Mouse (Mus musculus) heart, embryonic 15.5 days (tissue): ENCODE data around the gene Gsx1. TPM values are rescaled to one million over a fixed set of nuclear protein-coding genes. Genes with fewer than 3 reads are reported as not detected.
A peak's percentile ranks its signal among the peaks of the same experiment; 100 is the strongest.

Experiments
- ATAC-seq: fragments of 200-750 bp; cut with Nextera tagmentation; replicated peaks from 2 replicates; pipeline ENCODE4 v1.8.0; 2017; ENCODE audit warnings: low read depth, moderate TSS enrichment; ENCODE audit not compliant: insufficient number of reproducible peaks, insufficient read depth, low FRiP score
- H3K27ac ChIP-seq: fragments of 300-500 bp; sonication (generic); 2 replicates; pipeline ENCODE4 v1.5.1; 2015; ENCODE audit warnings: mild to moderate bottlenecking, inconsistent platforms
- H3K27me3 ChIP-seq: fragments of 300-500 bp; sonication (generic); 2 replicates; pipeline ENCODE4 v1.6.1; 2015; ENCODE audit warnings: inconsistent platforms
- H3K36me3 ChIP-seq: fragments of 300-500 bp; sonication (generic); 2 replicates; pipeline ENCODE4 v1.6.1; 2015; ENCODE audit warnings: mild to moderate bottlenecking, inconsistent platforms
- H3K4me1 ChIP-seq: fragments of 300-500 bp; sonication (generic); replicated peaks from 2 replicates; pipeline ENCODE4 v1.6.1; 2015; ENCODE audit warnings: inconsistent platforms
- H3K4me2 ChIP-seq: fragments of 300-500 bp; sonication (generic); 2 replicates; pipeline ENCODE4 v1.6.1; 2015; ENCODE audit warnings: inconsistent platforms, mild to moderate bottlenecking, moderate library complexity
- H3K4me3 ChIP-seq: fragments of 300-500 bp; sonication (generic); 2 replicates; pipeline ENCODE4 v1.5.1; 2015; ENCODE audit warnings: mild to moderate bottlenecking, inconsistent platforms
- H3K9ac ChIP-seq: fragments of 300-500 bp; sonication (generic); 2 replicates; pipeline ENCODE4 v1.6.1; 2015; ENCODE audit warnings: mild to moderate bottlenecking, inconsistent platforms
- H3K9me3 ChIP-seq: fragments of 300-500 bp; sonication (generic); replicated peaks from 2 replicates; pipeline ENCODE4 v1.6.1; 2016; ENCODE audit warnings: inconsistent platforms
- WGBS: fragments of 180-500 bp; shearing (Covaris S2); methylation state at CpG from one replicate; pipeline ENCODE4 v1.1.7; 2015; ENCODE audit warnings: mixed read lengths; 5-methylcytosine and 5-hydroxymethylcytosine counted together
- polyA plus RNA-seq: library from polyadenylated mRNA; unstranded; fragments of >200 nt; fragmentation: Nextera tagmentation; extraction: Ambion mirVana; gene quantifications from 2 replicates; pipeline ENCODE4 v1.2.1, GENCODE M21; 2015

Gene Gsx1
- polyA plus RNA-seq, result not detected in 2 replicates

DNA sequence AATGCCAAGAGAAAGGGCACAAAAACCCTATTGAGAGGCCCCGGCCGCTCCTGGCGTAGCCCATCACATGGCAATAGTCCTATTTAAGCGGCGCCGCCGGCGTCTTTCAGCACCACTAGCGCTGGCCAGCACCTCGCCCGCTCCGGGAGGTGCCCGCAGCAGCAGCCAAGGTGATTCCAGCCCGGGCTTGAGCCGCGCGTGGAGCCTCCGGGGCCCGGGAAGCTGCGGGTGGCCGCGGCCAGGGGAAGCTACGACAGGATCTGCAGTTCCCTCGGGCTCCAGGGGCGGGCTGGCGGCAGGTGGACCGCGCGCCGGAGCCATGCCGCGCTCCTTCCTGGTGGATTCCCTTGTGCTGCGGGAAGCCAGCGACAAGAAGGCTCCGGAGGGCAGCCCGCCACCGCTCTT lies at the start of gene Gsx1:
TSS of gene Gsx1 (plus strand) at position 126 of the 405 bp plus-strand sequence.
- Histone ChIP-seq H3K27ac (no peak within 1 kb of the TSS), H3K4me2 (peak within 1 kb of the TSS; percentile 60), H3K36me3 (no peaks in the 10 kb centered on the region), H3K4me3 (peak within 1 kb of the TSS; percentile 40), H3K27me3 (peaks cover 96% of the 10 kb centered on the region), H3K9ac (no peak within 1 kb of the TSS), H3K4me1 (peaks cover 29% of the 10 kb centered on the region), H3K9me3 (no peaks in the 10 kb centered on the region)
- WGBS, result under 1% methylated on average over 34 of the region's 37 CpGs
- no peak for ATAC-seq

DNA sequence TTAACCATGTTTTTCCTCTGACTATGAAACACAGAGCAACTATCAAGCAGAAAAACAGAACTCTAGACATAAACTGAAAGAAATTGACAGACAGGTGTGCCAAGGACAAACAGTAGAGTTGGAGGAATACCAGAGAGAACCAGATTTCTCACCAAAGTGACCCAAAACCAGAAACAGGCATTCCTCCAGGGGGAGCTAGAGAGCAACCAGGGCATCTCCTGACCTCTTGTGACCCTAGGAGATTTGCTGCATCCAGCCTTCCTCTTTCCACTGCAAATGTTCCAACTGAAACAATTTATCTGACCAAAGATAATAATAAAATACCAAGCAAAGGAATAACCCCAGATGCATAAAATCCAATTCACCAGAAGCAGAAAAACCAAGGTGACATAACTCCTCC lies 41.2 kb upstream of the Gsx1 start:
- H3K9me3 ChIP-seq, result peaks cover 5% of the 10 kb centered on the region; the same call in 1 of the 2 replicates
- no peaks in the 10 kb centered on the region for H3K36me3 ChIP-seq
- no peaks in the 10 kb centered on the region for H3K4me1 ChIP-seq
- H3K9ac ChIP-seq, result no peak overlapping the region
- no peaks in the 10 kb centered on the region for H3K27me3 ChIP-seq
- H3K4me3 ChIP-seq, result no peak overlapping the region
- no peak overlapping the region for H3K4me2 ChIP-seq
- no peak for ATAC-seq
- H3K27ac ChIP-seq, result no peak overlapping the region

DNA sequence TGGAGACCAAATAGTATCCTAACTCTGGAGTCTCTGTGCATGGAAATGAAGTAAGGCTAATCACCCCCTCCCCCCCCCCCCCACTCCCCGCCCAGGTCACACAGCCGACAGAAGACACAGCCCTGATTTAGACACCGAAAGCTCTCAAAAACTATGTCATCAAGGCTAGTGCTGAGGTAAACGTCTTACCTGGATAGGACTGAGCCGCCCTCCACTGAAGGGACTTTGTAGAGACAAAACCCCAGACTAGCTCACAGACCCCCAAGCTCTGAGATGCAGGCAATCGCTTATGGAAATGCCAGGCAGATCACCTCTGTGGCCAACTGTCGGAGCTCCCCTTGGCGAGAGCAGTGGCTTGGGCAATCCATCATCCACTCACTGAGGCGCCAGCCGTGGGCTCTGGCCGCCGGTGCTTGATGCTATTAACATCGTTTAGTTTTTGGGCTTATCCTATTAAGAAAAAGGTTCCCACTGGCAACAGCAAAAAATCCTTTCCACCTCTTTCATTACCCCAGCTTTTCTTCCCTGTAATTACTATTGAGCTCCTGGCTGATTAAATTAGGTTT lies 33.6 kb upstream of the Gsx1 start:
- Histone ChIP-seq H3K4me2 (no peak overlapping the region), H3K36me3 (no peaks in the 10 kb centered on the region), H3K9me3 (no peaks in the 10 kb centered on the region), H3K4me3 (no peak overlapping the region), H3K4me1 (no peaks in the 10 kb centered on the region), H3K9ac (no peak overlapping the region), H3K27ac (no peak overlapping the region), H3K27me3 (peaks cover 17% of the 10 kb centered on the region)
- 14% methylated on average over 13 of the region's 13 CpGs for WGBS
- ATAC-seq, result no peak

DNA sequence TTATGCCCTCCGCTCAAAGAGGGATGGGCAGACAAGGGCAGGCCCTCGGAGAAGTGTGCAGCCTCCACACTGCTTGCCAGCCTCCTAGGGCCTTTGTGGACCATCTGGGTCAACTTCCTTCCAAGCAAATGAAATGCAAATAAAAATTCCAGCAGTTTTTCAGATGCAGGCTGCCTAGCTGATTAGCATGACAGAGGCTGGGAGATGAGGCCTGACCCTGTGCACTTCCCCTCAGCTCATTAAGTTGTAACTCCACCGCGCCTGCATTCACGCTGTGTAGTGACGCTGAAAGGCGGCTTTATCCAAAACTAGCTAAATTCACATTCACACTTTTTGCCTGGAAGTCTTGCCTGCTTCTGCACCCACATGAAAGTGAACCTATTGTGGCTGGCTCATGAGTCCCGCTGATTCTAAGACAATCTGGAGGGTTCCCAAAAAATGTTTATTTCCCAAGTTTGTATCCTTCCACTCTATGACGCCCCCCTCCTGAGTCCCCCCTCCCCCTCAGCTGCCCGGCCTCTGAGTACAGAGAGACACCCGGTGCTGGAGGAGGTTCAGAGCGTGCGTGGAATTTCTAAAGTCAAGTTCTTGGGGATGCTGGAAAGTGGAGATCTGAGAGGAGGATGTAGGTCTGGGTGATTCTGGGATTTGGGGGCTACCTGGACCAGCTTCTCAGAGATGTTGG lies 32.9 kb upstream of the Gsx1 start:
- Histone ChIP-seq H3K4me3 (no peak overlapping the region), H3K27ac (no peak overlapping the region), H3K27me3 (peaks cover 17% of the 10 kb centered on the region), H3K9me3 (no peaks in the 10 kb centered on the region), H3K4me1 (no peaks in the 10 kb centered on the region), H3K36me3 (no peaks in the 10 kb centered on the region), H3K9ac (no peak overlapping the region), H3K4me2 (no peak overlapping the region)
- no peak for ATAC-seq
- 16% methylated on average over 13 of the region's 13 CpGs for WGBS

DNA sequence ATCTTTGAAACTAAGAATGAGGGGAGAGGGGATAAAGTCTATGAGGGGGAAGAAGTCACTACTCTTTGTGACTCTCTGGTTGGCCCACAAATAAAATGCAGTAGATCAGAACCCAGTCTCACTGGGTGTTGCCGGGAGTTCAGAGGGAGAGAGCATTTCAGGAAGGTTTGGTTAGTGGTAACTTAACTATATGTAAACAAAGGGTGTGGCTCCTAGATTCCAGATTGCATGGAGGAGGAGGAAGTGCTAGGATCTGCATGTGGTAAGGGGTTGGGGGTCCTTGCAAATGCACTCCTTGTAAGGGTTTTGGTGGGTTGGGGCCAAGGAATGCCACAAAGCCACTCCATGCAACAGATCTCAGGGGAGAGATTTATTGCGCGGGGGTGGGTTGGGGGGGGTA lies 32.1 kb upstream of the Gsx1 start:
- no peaks in the 10 kb centered on the region for H3K9me3 ChIP-seq
- no peak overlapping the region for H3K27ac ChIP-seq
- H3K4me1 ChIP-seq, result no peaks in the 10 kb centered on the region
- H3K9ac ChIP-seq, result no peak overlapping the region
- no peak overlapping the region for H3K4me2 ChIP-seq
- H3K36me3 ChIP-seq, result no peaks in the 10 kb centered on the region
- H3K4me3 ChIP-seq, result no peak overlapping the region
- H3K27me3 ChIP-seq, result peaks cover 17% of the 10 kb centered on the region
- 44% methylated on average over 3 of the region's 3 CpGs for WGBS
- no peak for ATAC-seq

DNA sequence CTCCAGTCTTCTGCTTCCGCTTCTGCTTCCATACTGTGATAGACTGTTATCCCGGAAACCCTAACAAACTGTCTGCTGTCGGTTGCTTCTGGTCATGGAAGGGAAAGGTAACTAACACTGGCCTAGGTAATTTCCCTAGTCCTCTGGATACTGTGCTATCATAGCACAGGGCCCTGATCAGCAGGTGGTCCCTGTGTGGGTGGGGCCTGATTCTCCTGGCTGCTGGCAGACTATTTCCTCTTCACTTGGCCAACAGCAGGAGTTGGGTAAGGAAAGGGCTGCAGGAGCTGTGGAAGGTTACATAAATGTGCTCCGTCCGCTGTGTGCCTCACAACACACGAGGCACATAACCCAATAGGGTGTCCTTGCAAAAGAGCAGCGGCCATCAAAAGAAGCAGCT lies 31.1 kb upstream of the Gsx1 start:
- Histone ChIP-seq H3K27ac (no peak overlapping the region), H3K9me3 (no peaks in the 10 kb centered on the region), H3K4me1 (no peaks in the 10 kb centered on the region), H3K9ac (no peak overlapping the region), H3K27me3 (peaks cover 17% of the 10 kb centered on the region), H3K36me3 (no peaks in the 10 kb centered on the region), H3K4me2 (no peak overlapping the region), H3K4me3 (no peak overlapping the region)
- WGBS, result 66% methylated on average over 7 of the region's 7 CpGs
- ATAC-seq, result no peak

DNA sequence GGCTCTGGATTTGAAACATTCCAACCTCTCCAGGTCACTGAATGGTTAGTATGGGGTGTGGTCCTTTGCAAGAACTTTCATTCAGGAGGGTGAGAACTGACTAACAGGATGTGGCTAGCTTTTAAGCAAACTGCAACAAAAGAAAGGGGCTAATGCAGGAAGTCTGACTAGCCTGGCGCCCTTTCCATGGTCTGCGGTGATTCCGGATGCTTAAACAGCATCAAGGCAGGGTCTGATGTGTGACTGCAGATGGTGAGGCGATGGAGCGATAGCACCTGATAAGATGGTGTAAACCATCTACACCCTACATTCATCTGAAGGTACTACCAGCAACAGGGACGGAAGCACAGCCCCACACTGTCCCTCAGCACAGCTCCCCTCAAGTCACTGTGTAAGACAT lies 29.2 kb upstream of the Gsx1 start:
- H3K4me1 ChIP-seq, result no peaks in the 10 kb centered on the region
- H3K9ac ChIP-seq, result no peak overlapping the region
- H3K36me3 ChIP-seq, result no peaks in the 10 kb centered on the region
- H3K27me3 ChIP-seq, result peaks cover 22% of the 10 kb centered on the region
- no peak overlapping the region for H3K4me3 ChIP-seq
- WGBS, result 58% methylated on average over 6 of the region's 6 CpGs
- H3K27ac ChIP-seq, result no peak overlapping the region
- no peak for ATAC-seq
- H3K4me2 ChIP-seq, result no peak overlapping the region
- no peaks in the 10 kb centered on the region for H3K9me3 ChIP-seq

DNA sequence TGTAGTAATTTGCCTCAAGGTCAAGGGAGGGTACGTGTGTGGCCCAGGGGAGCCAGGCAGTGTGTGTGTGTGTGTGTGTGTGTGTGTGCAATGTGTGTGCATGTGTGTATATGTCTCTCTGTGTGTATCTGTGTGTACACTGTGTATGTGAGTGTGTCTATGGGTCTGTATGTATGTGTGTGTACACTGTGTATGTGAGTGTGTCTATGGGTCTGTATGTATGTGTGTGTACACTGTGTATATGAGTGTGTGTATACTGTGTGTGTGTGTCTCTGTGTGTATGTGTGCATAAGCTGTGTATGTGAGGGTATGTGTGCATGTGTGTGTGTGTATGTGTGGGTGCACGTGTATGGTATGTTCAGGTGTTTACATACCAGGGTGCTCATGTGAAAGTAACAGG lies 28.7 kb upstream of the Gsx1 start:
- Histone ChIP-seq H3K9me3 (no peaks in the 10 kb centered on the region), H3K4me2 (no peak overlapping the region), H3K36me3 (no peaks in the 10 kb centered on the region), H3K9ac (no peak overlapping the region), H3K27me3 (peaks cover 22% of the 10 kb centered on the region), H3K27ac (no peak overlapping the region), H3K4me1 (no peaks in the 10 kb centered on the region), H3K4me3 (no peak overlapping the region)
- no peak for ATAC-seq
- WGBS, result 83% methylated on average over 2 of the region's 2 CpGs

DNA sequence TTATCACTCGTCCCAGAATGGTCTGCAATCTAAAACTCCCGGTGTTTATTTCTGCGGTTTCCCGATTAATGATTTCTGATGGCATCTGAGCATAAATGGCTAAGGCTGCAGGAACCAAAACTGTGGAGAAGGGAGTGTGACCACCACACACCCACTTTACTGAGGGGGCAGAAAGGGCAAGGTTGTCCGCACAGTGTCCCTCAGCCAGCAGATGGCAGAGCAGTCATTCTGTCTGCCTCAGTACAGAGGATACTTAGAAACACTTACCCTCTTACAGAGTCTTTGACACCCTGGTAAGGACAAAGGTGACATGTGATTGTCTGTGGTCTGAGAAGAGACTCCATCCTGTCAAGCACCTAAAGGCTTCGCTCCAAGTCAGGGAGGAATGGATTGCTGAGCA lies 23.4 kb upstream of the Gsx1 start:
- Histone ChIP-seq H3K9me3 (no peaks in the 10 kb centered on the region), H3K9ac (no peak overlapping the region), H3K27ac (no peak overlapping the region), H3K4me2 (no peak overlapping the region), H3K4me3 (no peak overlapping the region), H3K4me1 (no peaks in the 10 kb centered on the region), H3K27me3 (peaks cover 9% of the 10 kb centered on the region), H3K36me3 (no peaks in the 10 kb centered on the region)
- WGBS, result 76% methylated on average over 6 of the region's 6 CpGs
- no peak for ATAC-seq

DNA sequence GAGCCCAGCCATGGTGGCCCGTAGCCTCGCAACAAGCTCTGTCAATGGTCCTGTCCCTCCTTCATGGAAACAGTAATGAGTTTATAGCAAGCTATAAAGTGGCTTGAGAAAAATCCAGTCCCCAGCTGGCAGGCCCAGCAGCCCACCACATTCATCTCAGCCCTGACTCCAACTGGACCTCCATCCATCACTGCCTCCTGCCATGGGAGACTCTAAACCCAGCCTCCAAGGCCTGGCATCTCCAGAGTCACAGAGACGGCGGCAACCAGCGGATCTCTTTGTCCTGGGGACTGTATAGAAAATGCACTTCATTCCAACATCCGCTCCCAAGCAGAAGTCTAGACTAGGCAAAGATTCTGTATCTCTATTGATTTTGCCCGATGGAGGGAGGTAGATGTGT lies 18.4 kb upstream of the Gsx1 start:
- Histone ChIP-seq H3K27me3 (peaks cover 5% of the 10 kb centered on the region; the same call in 1 of the 2 replicates), H3K4me2 (no peak overlapping the region), H3K27ac (no peak overlapping the region), H3K9me3 (no peaks in the 10 kb centered on the region), H3K4me3 (no peak overlapping the region), H3K9ac (no peak overlapping the region), H3K36me3 (no peaks in the 10 kb centered on the region), H3K4me1 (no peaks in the 10 kb centered on the region)
- WGBS, result 83% methylated on average over 7 of the region's 7 CpGs
- no peak for ATAC-seq

DNA sequence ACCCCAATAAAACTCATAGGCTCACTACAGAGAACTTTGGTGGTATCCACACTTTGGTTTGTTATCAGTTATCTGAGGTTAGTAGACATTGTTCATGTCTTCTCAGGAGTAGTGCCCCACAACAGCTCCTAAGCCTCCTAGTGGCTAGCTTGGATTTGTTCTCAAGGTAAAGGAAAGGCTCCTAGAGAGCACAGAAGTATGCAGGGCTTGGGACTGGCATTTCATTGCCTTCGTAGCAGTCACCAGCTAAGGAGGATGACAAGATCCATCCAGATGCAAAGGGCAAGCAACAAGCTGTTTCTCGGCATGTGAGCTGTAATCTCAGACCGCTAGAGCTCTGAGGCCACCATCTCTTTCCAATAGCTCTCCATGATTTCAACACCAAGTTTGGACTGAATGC lies 14.4 kb upstream of the Gsx1 start:
- Histone ChIP-seq H3K27me3 (no peaks in the 10 kb centered on the region), H3K4me3 (no peak overlapping the region), H3K9ac (no peak overlapping the region), H3K4me1 (no peaks in the 10 kb centered on the region), H3K9me3 (no peaks in the 10 kb centered on the region), H3K27ac (no peak overlapping the region), H3K36me3 (no peaks in the 10 kb centered on the region), H3K4me2 (no peak overlapping the region)
- WGBS, result 80% methylated on average over 3 of the region's 3 CpGs
- ATAC-seq, result no peak
